Mouse (Mus musculus): ENCODE results near the gene Cdc42se1. TPM values are rescaled to one million over a fixed set of nuclear protein-coding genes. Genes with fewer than 3 reads are reported as not detected.

The Cdc42se1 gene
- polyA plus RNA-seq, 2 experiments: 24.9 to 40.9 TPM

DNA sequence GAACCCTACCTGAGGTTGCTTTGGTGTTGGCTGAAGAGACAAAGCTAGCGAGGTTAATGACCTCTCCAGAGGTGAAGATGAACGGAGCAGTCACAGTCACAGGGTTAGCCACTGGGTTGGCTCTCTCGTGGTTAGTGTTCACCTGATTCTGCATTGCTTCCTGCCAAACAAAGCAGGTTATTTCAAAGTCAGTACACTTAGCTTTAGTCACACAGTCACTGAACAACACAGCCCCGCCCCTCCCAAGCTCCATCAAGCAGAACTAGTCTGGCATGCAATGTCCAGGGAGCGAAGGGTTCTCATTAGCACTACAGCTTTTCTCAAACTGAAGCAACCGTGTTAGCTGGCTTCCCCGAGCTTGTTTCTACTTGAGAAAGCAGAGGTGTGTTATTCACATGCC lies 28.4 kb upstream of the Cdc42se1 start:
- H3K27ac ChIP-seq: no peak overlapping the region
- no peaks in the 10 kb centered on the region for H3K27me3 ChIP-seq (ENCODE audit: control insufficient read depth, insufficient read depth, low read length)
- no peaks in the 10 kb centered on the region for H3K9me3 ChIP-seq (ENCODE audit: control insufficient read depth, low read length)
- H3K4me2 ChIP-seq (ENCODE audit: low read depth): no peak overlapping the region
- ATAC-seq (ENCODE audit: insufficient read depth) (no peak), DNase-seq (ENCODE audit: low read depth in 3 of 3, low spot score in 3 of 3) (no peak)
- H3K4me3 ChIP-seq (ENCODE audit: insufficient read depth in 1 of 2, low read depth in 2 of 2, low read length in 2 of 2): no peak overlapping the region
- H3K9ac ChIP-seq (replicated peaks): no peak overlapping the region
- no peaks in the 10 kb centered on the region for H3K4me1 ChIP-seq (replicated peaks; ENCODE audit: control insufficient read depth in 2 of 2, insufficient read depth in 2 of 2, low read length in 1 of 2)
- 78% methylated on average over 7 of the region's 7 CpGs for WGBS (ENCODE audit: insufficient replicate concordance)
- no peak for TF ChIP-seq CTCF (IDR thresholded peaks at IDR 0.05; ENCODE audit: low read depth)
- TF ChIP-seq EP300 (IDR thresholded peaks at IDR 0.05; ENCODE audit: low read depth): no peak
- peaks cover 91% of the 10 kb centered on the region for H3K36me3 ChIP-seq (replicated peaks; ENCODE audit: control insufficient read depth, insufficient read depth, low read depth)

DNA sequence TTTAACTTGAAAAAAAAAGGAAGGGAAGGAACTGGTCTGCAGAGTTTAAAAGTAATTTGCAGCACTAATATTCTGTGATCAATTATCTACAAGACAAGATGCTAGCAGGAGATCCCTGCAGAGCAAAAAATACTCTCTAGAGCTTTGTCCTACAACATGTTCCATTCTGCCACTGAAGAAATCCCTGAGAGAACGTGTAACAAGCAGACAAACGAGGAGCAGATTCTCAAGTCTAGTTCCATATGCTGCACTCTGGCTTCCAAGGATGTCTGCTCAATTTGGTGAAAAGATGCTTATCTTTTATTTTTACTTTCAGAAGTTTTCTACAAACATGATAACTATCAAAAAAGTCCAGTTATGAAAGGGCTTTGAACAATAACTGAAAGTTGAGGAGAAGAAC lies 28.0 kb upstream of the Cdc42se1 start:
- no peaks in the 10 kb centered on the region for H3K27me3 ChIP-seq (ENCODE audit: control insufficient read depth, insufficient read depth, low read length)
- H3K4me3 ChIP-seq (ENCODE audit: insufficient read depth in 1 of 2, low read depth in 2 of 2, low read length in 2 of 2): no peak overlapping the region
- H3K4me2 ChIP-seq (ENCODE audit: low read depth): no peak overlapping the region
- H3K36me3 ChIP-seq (replicated peaks; ENCODE audit: control insufficient read depth, insufficient read depth, low read depth): peaks cover 91% of the 10 kb centered on the region
- H3K9me3 ChIP-seq (ENCODE audit: control insufficient read depth, low read length): no peaks in the 10 kb centered on the region
- DNase-seq (ENCODE audit: low read depth in 3 of 3, low spot score in 3 of 3) (no peak), ATAC-seq (ENCODE audit: insufficient read depth) (no peak)
- H3K27ac ChIP-seq: no peak overlapping the region
- no peak overlapping the region for H3K9ac ChIP-seq (replicated peaks)
- no peaks in the 10 kb centered on the region for H3K4me1 ChIP-seq (replicated peaks; ENCODE audit: control insufficient read depth in 2 of 2, insufficient read depth in 2 of 2, low read length in 1 of 2)
- 76% methylated on average over 2 of the region's 2 CpGs for WGBS (ENCODE audit: insufficient replicate concordance)
- TF ChIP-seq EP300 (IDR thresholded peaks at IDR 0.05; ENCODE audit: low read depth): no peak
- no peak for TF ChIP-seq CTCF (IDR thresholded peaks at IDR 0.05; ENCODE audit: low read depth)

DNA sequence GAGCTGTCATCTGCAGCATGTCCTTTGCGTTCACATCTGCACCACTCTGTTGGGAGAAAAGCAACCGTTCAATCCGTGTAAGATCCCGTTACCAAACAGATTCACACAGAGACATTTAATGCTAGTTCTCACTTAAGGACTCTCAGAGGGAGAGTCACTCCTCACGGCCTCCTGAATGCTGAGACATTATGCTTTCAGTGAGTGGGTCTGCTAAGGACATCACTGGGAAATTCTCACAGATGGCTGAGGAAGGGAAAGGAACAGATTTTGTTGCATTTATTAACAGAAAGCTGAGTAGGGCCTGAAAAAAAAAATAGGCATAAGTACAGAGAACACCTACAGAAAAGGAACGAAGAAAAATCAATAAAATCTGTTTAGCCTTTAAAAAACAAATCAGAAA lies 24.7 kb upstream of the Cdc42se1 start:
- Histone ChIP-seq H3K36me3 (replicated peaks; ENCODE audit: control insufficient read depth, insufficient read depth, low read depth) (peaks cover 90% of the 10 kb centered on the region), H3K9me3 (ENCODE audit: control insufficient read depth, low read length) (no peaks in the 10 kb centered on the region), H3K9ac (replicated peaks) (no peak overlapping the region), H3K4me2 (ENCODE audit: low read depth) (no peak overlapping the region), H3K4me1 (replicated peaks; ENCODE audit: control insufficient read depth in 2 of 2, insufficient read depth in 2 of 2, low read length in 1 of 2) (no peaks in the 10 kb centered on the region), H3K27me3 (ENCODE audit: control insufficient read depth, insufficient read depth, low read length) (no peaks in the 10 kb centered on the region), H3K27ac (no peak overlapping the region), H3K4me3 (ENCODE audit: insufficient read depth in 1 of 2, low read depth in 2 of 2, low read length in 2 of 2) (no peak overlapping the region)
- WGBS (ENCODE audit: insufficient replicate concordance): 92% methylated on average over 6 of the region's 6 CpGs
- DNase-seq (ENCODE audit: low read depth in 3 of 3, low spot score in 3 of 3): no peak
- no peak for ATAC-seq (ENCODE audit: insufficient read depth)
- TF ChIP-seq CTCF (IDR thresholded peaks at IDR 0.05; ENCODE audit: low read depth): no peak
- TF ChIP-seq EP300 (IDR thresholded peaks at IDR 0.05; ENCODE audit: low read depth): no peak

DNA sequence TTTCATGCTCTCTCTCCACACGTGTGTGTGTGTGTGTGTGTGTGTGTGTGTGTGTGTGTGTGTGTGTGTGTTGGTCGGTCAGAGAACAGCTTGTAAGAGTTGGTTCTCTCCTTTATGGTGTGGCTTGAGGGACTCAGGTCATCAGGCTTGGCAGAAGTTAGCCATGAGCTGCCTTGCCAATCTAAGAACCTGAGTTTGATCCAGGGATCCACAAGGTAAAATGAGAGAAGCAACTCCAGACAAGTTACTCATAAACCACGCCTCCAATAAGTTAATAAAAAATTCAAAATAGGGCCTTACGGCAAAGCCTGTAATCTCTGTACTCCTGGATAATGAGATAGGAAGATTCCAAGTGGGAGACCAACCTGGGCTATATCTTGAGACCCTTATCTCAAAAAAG lies 20.2 kb upstream of the Cdc42se1 start:
- no peak for TF ChIP-seq EP300 (IDR thresholded peaks at IDR 0.05; ENCODE audit: low read depth)
- no peak for ATAC-seq (ENCODE audit: insufficient read depth)
- no peaks in the 10 kb centered on the region for H3K4me1 ChIP-seq (replicated peaks; ENCODE audit: control insufficient read depth in 2 of 2, insufficient read depth in 2 of 2, low read length in 1 of 2)
- peaks cover 69% of the 10 kb centered on the region for H3K36me3 ChIP-seq (replicated peaks; ENCODE audit: control insufficient read depth, insufficient read depth, low read depth)
- no peak overlapping the region for H3K9ac ChIP-seq (replicated peaks)
- 80% methylated on average over 4 of the region's 4 CpGs for WGBS (ENCODE audit: insufficient replicate concordance)
- H3K27me3 ChIP-seq (ENCODE audit: control insufficient read depth, insufficient read depth, low read length): no peaks in the 10 kb centered on the region
- H3K4me3 ChIP-seq (ENCODE audit: insufficient read depth in 1 of 2, low read depth in 2 of 2, low read length in 2 of 2): no peak overlapping the region
- H3K9me3 ChIP-seq (ENCODE audit: control insufficient read depth, low read length): no peaks in the 10 kb centered on the region
- no peak for DNase-seq (ENCODE audit: low read depth in 3 of 3, low spot score in 3 of 3)
- no peak overlapping the region for H3K4me2 ChIP-seq (ENCODE audit: low read depth)
- no peak overlapping the region for H3K27ac ChIP-seq

DNA sequence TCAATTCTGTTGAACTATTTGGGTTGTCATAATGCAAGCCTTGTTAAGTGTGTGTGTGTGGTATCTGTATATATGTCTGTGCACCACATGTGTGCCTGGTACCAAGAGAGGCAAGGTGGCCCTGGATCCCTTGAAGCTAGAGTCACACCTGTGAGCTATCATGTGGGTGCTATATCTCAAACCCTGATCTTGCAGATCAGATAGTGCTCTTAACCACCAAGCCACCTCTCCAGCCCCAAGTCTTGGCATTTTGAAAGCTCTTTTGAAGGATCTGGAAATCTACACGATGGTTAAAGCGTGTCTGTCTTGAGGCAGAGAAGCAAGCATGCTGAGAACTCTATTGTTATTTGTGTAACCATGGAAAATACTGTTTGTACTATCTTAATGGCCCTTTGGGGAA lies 17.9 kb upstream of the Cdc42se1 start:
- ATAC-seq (ENCODE audit: insufficient read depth) (no peak), DNase-seq (ENCODE audit: low read depth in 3 of 3, low spot score in 3 of 3) (no peak)
- H3K9ac ChIP-seq (replicated peaks): no peak overlapping the region
- H3K27ac ChIP-seq: no peak overlapping the region
- H3K9me3 ChIP-seq (ENCODE audit: control insufficient read depth, low read length): no peaks in the 10 kb centered on the region
- no peak overlapping the region for H3K4me2 ChIP-seq (ENCODE audit: low read depth)
- H3K36me3 ChIP-seq (replicated peaks; ENCODE audit: control insufficient read depth, insufficient read depth, low read depth): peaks cover 58% of the 10 kb centered on the region
- H3K27me3 ChIP-seq (ENCODE audit: control insufficient read depth, insufficient read depth, low read length): no peaks in the 10 kb centered on the region
- no peak overlapping the region for H3K4me3 ChIP-seq (ENCODE audit: insufficient read depth in 1 of 2, low read depth in 2 of 2, low read length in 2 of 2)
- TF ChIP-seq EP300 (IDR thresholded peaks at IDR 0.05; ENCODE audit: low read depth): no peak
- no peak for TF ChIP-seq CTCF (IDR thresholded peaks at IDR 0.05; ENCODE audit: low read depth)
- H3K4me1 ChIP-seq (replicated peaks; ENCODE audit: control insufficient read depth in 2 of 2, insufficient read depth in 2 of 2, low read length in 1 of 2): peaks cover 0 to 7% of the 10 kb centered on the region in 2 experiments; a peak in 2 of 4 replicates
- 76% methylated on average over 2 of the region's 2 CpGs for WGBS (ENCODE audit: insufficient replicate concordance)

Measured in liver, embryonic 14.5 days (tissue).